Mouse (Mus musculus) natural killer cell, adult 2 months (primary cell): ENCODE results near the gene Mia.

Experiments used
- DNase-seq, 2 experiments: peaks; one replicate each; pipeline ENCODE4 v3.0.0; 2022; ENCODE audit warnings: low spot score in 2 of 2

Gene Mia

GRCm38 (mm10) chr7:27185986-27186385 is 5.0 kb upstream of the Mia start:
- no peak for DNase-seq

- DNase-seq = peak in 1 of 2 experiments; percentile 41
These were observed 4.0 kb upstream of the Mia start for GRCm38 (mm10) chr7:27184964-27185363.

- no peak for DNase-seq
These were observed 1.5 kb upstream of the Mia start for GRCm38 (mm10) chr7:27182498-27182897.

- no peak for DNase-seq
These were observed 921 bp downstream of the Mia start for GRCm38 (mm10) chr7:27180036-27180435.

GRCm38 (mm10) chr7:27179217-27179918 is 1.6 kb downstream of the Mia start:
- no peak for DNase-seq

GRCm38 (mm10) chr7:27178324-27179216 is 2.4 kb downstream of the Mia start, which contains the start of gene Rab4b:
TSS of gene Rab4b (minus strand) at chr7:27178896.
- peak; percentile 99 for DNase-seq

GRCm38 (mm10) chr7:27177942-27178323 is 3.0 kb downstream of the Mia start:
- no peak for DNase-seq

- no peak for DNase-seq
These were observed 6.1 kb downstream of the Mia start for GRCm38 (mm10) chr7:27174896-27175295.

GRCm38 (mm10) chr7:27174496-27174895 is 6.5 kb downstream of the Mia start:
- no peak for DNase-seq

GRCm38 (mm10) chr7:27170981-27171380 is 10.0 kb downstream of the Mia start:
- no peak for DNase-seq

- DNase-seq = no peak
These were observed 12.6 kb downstream of the Mia start for GRCm38 (mm10) chr7:27168371-27168770.

- no peak for DNase-seq
These were observed 13.4 kb downstream of the Mia start for GRCm38 (mm10) chr7:27167475-27168094.

GRCm38 (mm10) chr7:27166614-27167474 is 14.1 kb downstream of the Mia start, which contains the start of gene Egln2:
TSS of gene Egln2 (minus strand) at chr7:27166802.
- DNase-seq = peak; percentile 93 to 96

- peak; percentile 80 to 84 for DNase-seq
These were observed 14.7 kb downstream of the Mia start for GRCm38 (mm10) chr7:27166229-27166613.

GRCm38 (mm10) chr7:27165696-27166095 is 15.3 kb downstream of the Mia start:
- no peak for DNase-seq

GRCm38 (mm10) chr7:27165007-27165655 is 15.8 kb downstream of the Mia start:
- no peak for DNase-seq

- no peak for DNase-seq
These were observed 16.6 kb downstream of the Mia start for GRCm38 (mm10) chr7:27164112-27164947.

- no peak for DNase-seq
These were observed 17.5 kb downstream of the Mia start for GRCm38 (mm10) chr7:27163450-27163805.

GRCm38 (mm10) chr7:27162780-27163449 is 18.0 kb downstream of the Mia start:
- DNase-seq = no peak
